Mouse (Mus musculus) liver, adult 2 months (tissue): Measurements from ENCODE around the gene Nfatc2.

Experiments
- CTCF ChIP-seq: fragments of 200-500 bp; IDR thresholded peaks from 2 replicates; pipeline ENCODE4 v1.5.1; 2011; ENCODE audit warnings: low read depth, low read length, control low read depth
- POLR2A ChIP-seq: fragments of 200-500 bp; IDR thresholded peaks from 2 replicates; pipeline ENCODE4 v1.6.1; 2011; ENCODE audit warnings: low read length, control low read depth; ENCODE audit not compliant: insufficient read depth; ENCODE audit errors: extremely low read depth

DNA sequence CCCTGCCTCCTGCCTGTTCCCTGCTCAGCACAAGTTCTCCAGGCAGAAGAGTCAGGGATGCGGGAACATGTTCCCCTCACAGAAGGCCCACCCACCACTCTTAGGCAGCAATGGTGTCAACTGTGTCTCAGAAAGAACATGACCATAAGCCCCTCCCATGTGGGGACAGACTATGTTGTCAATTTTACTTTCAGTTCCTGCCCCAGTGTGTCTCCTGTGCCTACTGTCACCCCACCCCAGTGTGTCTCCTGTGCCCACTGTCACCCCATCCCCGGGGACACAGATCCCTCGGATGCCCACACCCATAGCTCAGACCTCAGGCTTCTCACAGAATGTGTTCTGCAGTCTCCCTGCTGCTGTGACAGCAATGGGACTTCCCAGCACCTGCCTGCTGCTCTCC lies 79.2 kb downstream of the Nfatc2 start:
- TF ChIP-seq POLR2A (no peak), CTCF (no peak)
